Mouse (Mus musculus): Measurements from ENCODE around the gene Npas2. TPM values are rescaled to one million over a fixed set of nuclear protein-coding genes. Genes with fewer than 3 reads are reported as not detected.

The Npas2 gene
- polyA plus RNA-seq, 1 experiment = 1.1 TPM

- Histone ChIP-seq H3K27ac (ENCODE audit: control insufficient read depth, insufficient read depth, low read depth, low read length) (no peak overlapping the region), H3K36me3 (ENCODE audit: control insufficient read depth, insufficient read depth, low read length) (no peaks in the 10 kb centered on the region), H3K4me3 (ENCODE audit: control insufficient read depth, low read depth, low read length) (no peak overlapping the region), H3K27me3 (ENCODE audit: control insufficient read depth, insufficient read depth, low read length) (no peaks in the 10 kb centered on the region), H3K4me1 (ENCODE audit: control insufficient read depth, insufficient read depth, low read length) (no peaks in the 10 kb centered on the region)
- TF ChIP-seq CTCF (IDR thresholded peaks at IDR 0.05; ENCODE audit: control insufficient read depth, insufficient read depth, insufficient replicate concordance, low read depth, low read length) (no peak), POLR2A (IDR thresholded peaks at IDR 0.05; ENCODE audit: control insufficient read depth, low read depth, low read length) (no peak)
These were observed 194.6 kb downstream of the Npas2 start for GRCm38 (mm10) chr1:39388163-39388562.

GRCm38 (mm10) chr1:39389338-39389737, 195.8 kb downstream of the Npas2 start:
- no peaks in the 10 kb centered on the region for H3K4me1 ChIP-seq (ENCODE audit: control insufficient read depth, insufficient read depth, low read length)
- H3K27ac ChIP-seq (ENCODE audit: control insufficient read depth, insufficient read depth, low read depth, low read length) = no peak overlapping the region
- no peak for TF ChIP-seq CTCF (IDR thresholded peaks at IDR 0.05; ENCODE audit: control insufficient read depth, insufficient read depth, insufficient replicate concordance, low read depth, low read length)
- no peak for TF ChIP-seq POLR2A (IDR thresholded peaks at IDR 0.05; ENCODE audit: control insufficient read depth, low read depth, low read length)
- H3K4me3 ChIP-seq (ENCODE audit: control insufficient read depth, low read depth, low read length) = no peak overlapping the region
- no peaks in the 10 kb centered on the region for H3K27me3 ChIP-seq (ENCODE audit: control insufficient read depth, insufficient read depth, low read length)
- H3K36me3 ChIP-seq (ENCODE audit: control insufficient read depth, insufficient read depth, low read length) = no peaks in the 10 kb centered on the region

GRCm38 (mm10) chr1:39391652-39392051, 198.1 kb downstream of the Npas2 start:
- Histone ChIP-seq H3K4me1 (ENCODE audit: control insufficient read depth, insufficient read depth, low read length) (no peaks in the 10 kb centered on the region), H3K4me3 (ENCODE audit: control insufficient read depth, low read depth, low read length) (no peak overlapping the region), H3K27ac (ENCODE audit: control insufficient read depth, insufficient read depth, low read depth, low read length) (no peak overlapping the region), H3K27me3 (ENCODE audit: control insufficient read depth, insufficient read depth, low read length) (no peaks in the 10 kb centered on the region), H3K36me3 (ENCODE audit: control insufficient read depth, insufficient read depth, low read length) (no peaks in the 10 kb centered on the region)
- TF ChIP-seq CTCF (IDR thresholded peaks at IDR 0.05; ENCODE audit: control insufficient read depth, insufficient read depth, insufficient replicate concordance, low read depth, low read length) (no peak), POLR2A (IDR thresholded peaks at IDR 0.05; ENCODE audit: control insufficient read depth, low read depth, low read length) (no peak)

- no peak overlapping the region for H3K4me3 ChIP-seq (ENCODE audit: control insufficient read depth, low read depth, low read length)
- H3K27ac ChIP-seq (ENCODE audit: control insufficient read depth, insufficient read depth, low read depth, low read length) = no peak overlapping the region
- H3K36me3 ChIP-seq (ENCODE audit: control insufficient read depth, insufficient read depth, low read length) = no peaks in the 10 kb centered on the region
- no peaks in the 10 kb centered on the region for H3K27me3 ChIP-seq (ENCODE audit: control insufficient read depth, insufficient read depth, low read length)
- no peaks in the 10 kb centered on the region for H3K4me1 ChIP-seq (ENCODE audit: control insufficient read depth, insufficient read depth, low read length)
- no peak for TF ChIP-seq POLR2A (IDR thresholded peaks at IDR 0.05; ENCODE audit: control insufficient read depth, low read depth, low read length)
- peak; percentile 94 for TF ChIP-seq CTCF (IDR thresholded peaks at IDR 0.05; ENCODE audit: control insufficient read depth, insufficient read depth, insufficient replicate concordance, low read depth, low read length)
These were observed 198.7 kb downstream of the Npas2 start for GRCm38 (mm10) chr1:39392189-39392588.

GRCm38 (mm10) chr1:39393217-39393867, 199.8 kb downstream of the Npas2 start:
- Histone ChIP-seq H3K36me3 (ENCODE audit: control insufficient read depth, insufficient read depth, low read length) (no peaks in the 10 kb centered on the region), H3K27ac (ENCODE audit: control insufficient read depth, insufficient read depth, low read depth, low read length) (no peak overlapping the region), H3K27me3 (ENCODE audit: control insufficient read depth, insufficient read depth, low read length) (no peaks in the 10 kb centered on the region), H3K4me3 (ENCODE audit: control insufficient read depth, low read depth, low read length) (no peak overlapping the region), H3K4me1 (ENCODE audit: control insufficient read depth, insufficient read depth, low read length) (no peaks in the 10 kb centered on the region)
- no peak for TF ChIP-seq POLR2A (IDR thresholded peaks at IDR 0.05; ENCODE audit: control insufficient read depth, low read depth, low read length)
- TF ChIP-seq CTCF (IDR thresholded peaks at IDR 0.05; ENCODE audit: control insufficient read depth, insufficient read depth, insufficient replicate concordance, low read depth, low read length) = no peak

GRCm38 (mm10) chr1:39394096-39394495, 200.6 kb downstream of the Npas2 start:
- H3K27ac ChIP-seq (ENCODE audit: control insufficient read depth, insufficient read depth, low read depth, low read length) = no peak overlapping the region
- H3K4me3 ChIP-seq (ENCODE audit: control insufficient read depth, low read depth, low read length) = no peak overlapping the region
- TF ChIP-seq POLR2A (IDR thresholded peaks at IDR 0.05; ENCODE audit: control insufficient read depth, low read depth, low read length) (no peak), CTCF (IDR thresholded peaks at IDR 0.05; ENCODE audit: control insufficient read depth, insufficient read depth, insufficient replicate concordance, low read depth, low read length) (no peak)
- H3K4me1 ChIP-seq (ENCODE audit: control insufficient read depth, insufficient read depth, low read length) = no peaks in the 10 kb centered on the region
- H3K36me3 ChIP-seq (ENCODE audit: control insufficient read depth, insufficient read depth, low read length) = no peaks in the 10 kb centered on the region
- H3K27me3 ChIP-seq (ENCODE audit: control insufficient read depth, insufficient read depth, low read length) = no peaks in the 10 kb centered on the region

- H3K36me3 ChIP-seq (ENCODE audit: control insufficient read depth, insufficient read depth, low read length) = no peaks in the 10 kb centered on the region
- H3K4me1 ChIP-seq (ENCODE audit: control insufficient read depth, insufficient read depth, low read length) = no peaks in the 10 kb centered on the region
- H3K27ac ChIP-seq (ENCODE audit: control insufficient read depth, insufficient read depth, low read depth, low read length) = no peak overlapping the region
- no peak overlapping the region for H3K4me3 ChIP-seq (ENCODE audit: control insufficient read depth, low read depth, low read length)
- H3K27me3 ChIP-seq (ENCODE audit: control insufficient read depth, insufficient read depth, low read length) = no peaks in the 10 kb centered on the region
- TF ChIP-seq POLR2A (IDR thresholded peaks at IDR 0.05; ENCODE audit: control insufficient read depth, low read depth, low read length) (no peak), CTCF (IDR thresholded peaks at IDR 0.05; ENCODE audit: control insufficient read depth, insufficient read depth, insufficient replicate concordance, low read depth, low read length) (no peak)
These were observed 201.1 kb downstream of the Npas2 start for GRCm38 (mm10) chr1:39394650-39395049.
